Mouse (Mus musculus): ENCODE results near the gene Tox2.

Gene Tox2

GRCm38 (mm10) chr2:163202884-163203634 is at the start of gene Tox2:
Gene Tox2 (plus strand): TSS chr2:163203125.
- no peak for DNase-seq (ENCODE audit: low spot score in 2 of 2)

DNA sequence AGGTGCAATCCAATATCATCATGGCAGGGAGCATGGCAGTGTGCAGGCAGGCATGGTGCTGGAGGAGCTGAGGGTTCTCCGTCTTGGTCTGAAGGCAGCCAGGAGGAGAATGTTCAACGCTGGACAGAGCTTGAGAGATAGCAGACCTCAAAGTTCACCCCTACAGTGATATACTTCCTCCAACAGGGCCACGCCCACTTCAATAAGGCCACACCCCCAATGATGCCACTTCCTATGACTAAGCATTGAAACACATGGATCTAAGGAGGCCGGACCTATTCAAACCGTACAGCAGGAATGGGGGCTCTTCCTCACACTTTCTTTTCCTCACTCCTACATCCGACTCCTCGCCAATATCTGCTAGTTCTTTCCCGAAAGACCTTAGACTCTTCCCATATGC is 48.3 kb upstream of the Tox2 start:
- DNase-seq (ENCODE audit: low spot score in 2 of 2), result no peak

DNA sequence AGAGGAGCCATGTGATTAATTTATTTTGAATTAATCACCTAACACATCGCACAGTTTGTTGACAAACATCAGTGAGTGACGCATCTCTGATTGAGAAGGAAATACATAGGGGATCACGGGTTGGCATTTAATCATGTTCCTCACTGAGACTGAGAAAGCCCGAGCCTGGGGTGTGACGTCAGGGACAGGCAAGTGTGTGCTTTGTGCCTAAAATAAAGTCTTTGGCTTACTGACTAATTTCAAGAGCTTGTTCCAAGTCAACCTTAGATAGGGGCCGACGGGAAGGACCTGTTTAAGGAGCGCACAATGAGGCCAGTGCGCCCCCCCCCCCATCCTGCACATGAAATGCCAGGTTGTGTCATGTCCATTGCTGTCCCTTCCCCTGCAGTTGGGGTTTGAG is 43.9 kb upstream of the Tox2 start:
- no peak for DNase-seq (ENCODE audit: low spot score in 2 of 2)

- DNase-seq (ENCODE audit: low spot score in 2 of 2), result no peak
Measured at GRCm38 (mm10) chr2:163164461-163164990, 38.4 kb upstream of the Tox2 start.

DNA sequence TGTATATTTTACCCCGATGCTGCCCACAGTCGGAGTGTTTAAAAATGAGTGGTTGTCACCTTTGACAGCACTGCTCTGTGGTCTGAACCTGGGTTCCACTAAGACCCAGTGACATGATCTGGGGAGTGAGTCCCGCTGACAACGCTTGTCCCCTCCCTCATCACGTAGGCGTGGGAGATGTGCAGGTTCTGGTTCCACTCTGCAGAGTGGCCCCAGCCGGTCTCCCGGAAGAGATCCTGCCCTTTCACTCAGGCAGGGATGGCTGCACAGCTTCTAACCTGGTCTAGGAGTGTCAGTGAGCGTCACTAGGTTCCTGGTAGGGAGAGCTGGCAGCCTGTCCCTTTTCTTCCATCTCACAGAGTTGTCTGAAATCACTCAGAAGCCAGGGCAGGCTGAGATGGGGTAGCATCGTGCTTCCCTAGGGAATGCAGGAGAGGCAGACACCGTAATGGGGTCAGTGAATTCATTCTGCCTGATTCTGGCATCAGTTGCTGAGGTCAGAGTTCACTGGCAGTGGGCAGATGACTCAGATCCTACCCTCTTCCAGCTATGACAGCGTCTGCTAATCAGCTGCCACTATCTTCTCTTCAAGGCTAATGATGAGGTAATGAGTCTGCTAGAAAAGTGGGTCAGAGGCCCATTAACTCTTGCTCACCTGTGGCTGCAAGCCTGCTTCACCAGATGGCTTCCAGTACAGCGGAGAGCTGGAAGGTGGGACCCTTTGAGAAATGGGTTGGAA is 36.7 kb upstream of the Tox2 start:
- DNase-seq (ENCODE audit: low spot score in 2 of 2), result no peak

GRCm38 (mm10) chr2:163171891-163172290 is 31.0 kb upstream of the Tox2 start:
- no peak for DNase-seq (ENCODE audit: low spot score in 2 of 2)

GRCm38 (mm10) chr2:163174066-163174465 is 28.9 kb upstream of the Tox2 start:
- DNase-seq (ENCODE audit: low spot score in 2 of 2), result no peak

GRCm38 (mm10) chr2:163175831-163176230 is 27.1 kb upstream of the Tox2 start:
- DNase-seq (ENCODE audit: low spot score in 2 of 2), result no peak

- no peak for DNase-seq (ENCODE audit: low spot score in 2 of 2)
Measured at GRCm38 (mm10) chr2:163176502-163176901, 26.4 kb upstream of the Tox2 start.

DNA sequence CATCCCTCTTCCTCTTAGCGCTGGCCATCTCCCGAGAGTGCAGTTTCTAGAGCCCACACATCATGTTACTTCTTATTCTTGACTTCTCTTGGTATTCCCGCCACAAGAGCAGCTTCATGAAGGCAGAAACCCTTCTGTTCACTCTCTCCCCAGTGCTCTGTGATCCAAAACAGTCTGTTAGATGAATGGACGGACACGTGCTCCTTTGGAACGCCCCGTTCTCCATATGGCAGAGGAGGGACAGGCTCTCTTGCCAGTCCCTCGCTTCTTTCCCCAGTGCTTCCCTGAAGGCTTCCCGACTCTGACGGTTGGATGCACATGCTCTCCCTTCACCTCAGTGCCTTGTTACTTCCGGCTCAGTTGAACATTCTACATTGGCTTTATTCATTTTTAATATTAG is 15.4 kb upstream of the Tox2 start:
- no peak for DNase-seq (ENCODE audit: low spot score in 2 of 2)

DNA sequence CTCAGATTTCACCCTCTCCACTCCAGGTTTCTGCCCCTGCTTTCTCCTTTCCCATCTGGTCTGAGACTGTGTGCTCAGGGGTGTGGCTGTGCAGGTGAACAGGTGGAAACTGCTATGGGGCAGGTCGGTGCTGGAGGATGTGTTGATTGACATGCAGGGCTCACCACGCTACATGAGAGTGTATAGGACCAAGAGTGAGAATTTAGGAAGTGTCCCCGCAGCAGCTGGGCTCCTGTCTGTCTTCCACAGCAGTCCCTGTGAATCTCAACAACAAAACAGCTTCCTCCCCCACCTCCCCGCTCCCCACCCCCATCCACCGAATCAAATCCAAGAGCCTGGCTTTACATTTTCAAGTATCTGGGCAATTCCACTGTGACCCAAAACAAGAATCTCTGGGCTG is 13.3 kb upstream of the Tox2 start:
- DNase-seq (ENCODE audit: low spot score in 2 of 2), result no peak

DNA sequence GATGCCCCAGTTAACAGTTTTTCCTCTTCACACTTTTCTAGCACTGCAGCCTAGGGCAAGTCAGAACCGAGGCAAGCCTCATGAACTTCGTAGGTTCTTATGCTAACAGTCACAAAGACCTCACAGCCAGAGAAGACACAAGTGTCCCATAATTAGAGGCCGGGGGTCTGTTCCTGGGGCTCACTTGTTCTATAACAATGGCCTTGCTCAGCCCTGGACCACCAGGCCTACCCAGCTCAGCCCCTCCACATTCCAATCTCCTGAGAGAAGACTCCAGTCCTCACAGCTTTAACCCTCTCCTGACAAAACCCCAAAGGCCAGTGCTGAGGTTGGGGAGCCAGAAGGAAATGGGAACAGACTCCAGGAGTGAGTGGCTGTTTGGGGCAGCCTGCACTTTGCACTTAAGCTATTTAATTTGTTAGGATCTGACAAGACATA is 12.9 kb upstream of the Tox2 start:
- DNase-seq (ENCODE audit: low spot score in 2 of 2), result no peak

GRCm38 (mm10) chr2:163192485-163192884 is 10.4 kb upstream of the Tox2 start:
- DNase-seq (ENCODE audit: low spot score in 2 of 2), result no peak

- DNase-seq (ENCODE audit: low spot score in 2 of 2), result no peak
Measured at GRCm38 (mm10) chr2:163194015-163194414, 8.9 kb upstream of the Tox2 start.

- DNase-seq (ENCODE audit: low spot score in 2 of 2), result no peak
Measured at GRCm38 (mm10) chr2:163194543-163194942, 8.4 kb upstream of the Tox2 start.

- no peak for DNase-seq (ENCODE audit: low spot score in 2 of 2)
Measured at GRCm38 (mm10) chr2:163195106-163195833, 7.7 kb upstream of the Tox2 start.

- no peak for DNase-seq (ENCODE audit: low spot score in 2 of 2)
Measured at GRCm38 (mm10) chr2:163195834-163196145, 7.1 kb upstream of the Tox2 start.

- DNase-seq (ENCODE audit: low spot score in 2 of 2), result no peak
Measured at GRCm38 (mm10) chr2:163201897-163202296, 1.0 kb upstream of the Tox2 start.

- no peak for DNase-seq (ENCODE audit: low spot score in 2 of 2)
Measured at GRCm38 (mm10) chr2:163202553-163202883, 407 bp upstream of the Tox2 start.

GRCm38 (mm10) chr2:163203635-163204547 is 966 bp downstream of the Tox2 start:
- no peak for DNase-seq (ENCODE audit: low spot score in 2 of 2)

DNA sequence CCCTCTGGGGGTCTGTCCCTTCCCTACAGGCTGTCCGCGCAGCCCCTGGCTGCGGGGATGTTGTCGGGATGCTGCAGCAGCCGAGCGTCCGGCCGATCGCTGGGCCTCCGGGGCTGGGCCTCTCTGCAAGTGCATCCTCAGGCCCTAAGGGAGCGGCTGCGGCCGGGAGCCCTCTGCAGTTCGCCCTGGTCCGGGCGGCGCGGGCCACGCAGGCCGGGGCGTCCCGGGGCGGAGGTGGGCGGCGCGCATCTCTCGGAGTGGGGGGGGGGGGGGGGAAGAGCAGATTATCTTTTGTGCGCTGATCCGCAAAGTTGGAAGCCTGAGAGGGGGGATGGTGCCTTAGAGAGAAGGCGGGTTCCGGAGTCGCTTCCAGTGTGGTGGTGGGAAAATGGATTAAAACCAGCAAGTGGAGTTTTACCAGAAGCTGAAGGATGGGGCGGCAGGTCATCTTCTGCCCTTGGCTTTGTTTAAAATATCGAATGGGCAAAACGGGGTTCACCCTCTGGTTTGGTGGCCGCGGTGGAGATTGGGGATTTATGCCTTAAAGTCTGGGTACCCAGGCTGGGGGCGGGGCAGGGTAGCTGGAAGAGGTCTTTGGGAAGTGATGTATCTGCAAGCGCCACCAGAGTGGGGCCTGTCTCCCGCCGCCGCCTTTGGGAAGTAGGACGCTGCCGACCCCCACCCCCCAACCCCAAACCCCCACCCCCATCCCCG is 1.8 kb downstream of the Tox2 start:
- DNase-seq (ENCODE audit: low spot score in 2 of 2), result no peak

Measured in spleen, postnatal 14 days (tissue).